Mouse (Mus musculus): ENCODE measurements around the gene Tnfrsf26. TPM values are rescaled to one million over a fixed set of nuclear protein-coding genes. Genes with fewer than 3 reads are reported as not detected.
A peak's percentile ranks its signal among the peaks of the same experiment; 100 is the strongest.

Tnfrsf26 gene
- polyA plus RNA-seq, 1 experiment from 2014 or later: 0.08 TPM

GRCm38 (mm10) chr7:143626178-143626577, 2.3 kb downstream of the Tnfrsf26 start:
- no peaks in the 10 kb centered on the region for H3K4me1 ChIP-seq (replicated peaks)
- H3K4me3 ChIP-seq (replicated peaks): no peak overlapping the region
- 64% methylated on average over 2 of the region's 2 CpGs for WGBS
- no peaks in the 10 kb centered on the region for H3K9me3 ChIP-seq
- H3K4me2 ChIP-seq (replicated peaks): no peak overlapping the region
- no peak overlapping the region for H3K9ac ChIP-seq (replicated peaks)
- H3K27me3 ChIP-seq: no peaks in the 10 kb centered on the region
- H3K36me3 ChIP-seq: no peaks in the 10 kb centered on the region
- H3K27ac ChIP-seq: no peak overlapping the region
- no peak for ATAC-seq

DNA sequence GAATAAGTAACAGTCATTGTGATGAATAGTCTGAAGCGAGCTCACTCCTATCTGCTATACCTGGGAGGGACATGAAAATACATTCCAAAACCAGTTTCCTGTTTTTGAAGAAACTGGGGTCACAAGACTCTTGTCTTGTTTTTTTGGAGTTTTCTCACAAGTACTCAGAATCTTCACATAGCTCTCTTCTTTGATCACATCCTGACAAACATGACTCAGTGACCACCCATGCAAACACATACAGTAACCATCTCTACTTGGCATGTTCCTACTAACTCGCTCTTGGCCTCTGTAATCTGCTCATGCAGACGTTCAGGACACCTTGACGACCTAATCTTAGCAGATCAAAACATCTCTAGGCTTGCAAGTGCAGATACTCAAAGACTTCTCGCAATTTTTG, 3.4 kb downstream of the Tnfrsf26 start:
- H3K4me2 ChIP-seq (replicated peaks): no peak overlapping the region
- no peak overlapping the region for H3K27ac ChIP-seq
- no peaks in the 10 kb centered on the region for H3K36me3 ChIP-seq
- H3K9ac ChIP-seq (replicated peaks): no peak overlapping the region
- no peak for ATAC-seq
- no peaks in the 10 kb centered on the region for H3K9me3 ChIP-seq
- 72% methylated on average over 5 of the region's 5 CpGs for WGBS
- H3K27me3 ChIP-seq: no peaks in the 10 kb centered on the region
- no peaks in the 10 kb centered on the region for H3K4me1 ChIP-seq (replicated peaks)
- H3K4me3 ChIP-seq (replicated peaks): no peak overlapping the region

GRCm38 (mm10) chr7:143624561-143624960, 4.0 kb downstream of the Tnfrsf26 start:
- Histone ChIP-seq H3K36me3 (no peaks in the 10 kb centered on the region), H3K9me3 (no peaks in the 10 kb centered on the region), H3K27ac (no peak overlapping the region), H3K27me3 (no peaks in the 10 kb centered on the region), H3K9ac (replicated peaks) (no peak overlapping the region), H3K4me3 (replicated peaks) (no peak overlapping the region), H3K4me1 (replicated peaks) (no peaks in the 10 kb centered on the region), H3K4me2 (replicated peaks) (no peak overlapping the region)
- WGBS: 91% methylated on average over 3 of the region's 3 CpGs
- ATAC-seq: no peak

DNA sequence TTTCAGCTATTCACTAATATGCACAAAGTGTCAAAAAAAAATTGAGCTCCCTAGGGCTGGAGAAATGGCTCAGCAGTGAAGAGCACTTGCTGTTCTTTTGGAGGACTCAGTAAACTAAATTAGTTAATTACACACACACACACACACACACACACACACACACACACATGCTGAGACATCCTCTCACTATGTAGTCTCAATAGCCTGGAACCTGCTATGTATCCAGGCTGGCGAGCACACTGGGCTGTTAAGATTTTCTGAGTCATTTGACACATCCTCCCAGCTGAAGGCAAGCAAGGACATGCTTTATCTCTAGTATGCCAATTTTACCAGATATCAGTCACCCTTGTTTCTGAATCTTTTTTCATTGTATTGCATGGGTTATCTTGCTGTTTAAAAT, 7.6 kb downstream of the Tnfrsf26 start:
- Histone ChIP-seq H3K27me3 (no peaks in the 10 kb centered on the region), H3K4me3 (replicated peaks) (no peak overlapping the region), H3K9ac (replicated peaks) (no peak overlapping the region), H3K4me1 (replicated peaks) (no peaks in the 10 kb centered on the region), H3K36me3 (no peaks in the 10 kb centered on the region), H3K9me3 (no peaks in the 10 kb centered on the region), H3K27ac (no peak overlapping the region), H3K4me2 (replicated peaks) (no peak overlapping the region)
- WGBS: 72% methylated on average over 1 of the region's 1 CpGs
- ATAC-seq: no peak

- ATAC-seq: no peak
- no peaks in the 10 kb centered on the region for H3K36me3 ChIP-seq
- 79% methylated on average over 9 of the region's 9 CpGs for WGBS
- H3K4me2 ChIP-seq (replicated peaks): no peak overlapping the region
- no peak overlapping the region for H3K4me3 ChIP-seq (replicated peaks)
- no peaks in the 10 kb centered on the region for H3K27me3 ChIP-seq
- H3K4me1 ChIP-seq (replicated peaks): no peaks in the 10 kb centered on the region
- H3K27ac ChIP-seq: no peak overlapping the region
- no peak overlapping the region for H3K9ac ChIP-seq (replicated peaks)
- H3K9me3 ChIP-seq: no peaks in the 10 kb centered on the region; the same call in 1 of the 2 replicates
Measured at GRCm38 (mm10) chr7:143614404-143615135, 14.0 kb downstream of the Tnfrsf26 start.

DNA sequence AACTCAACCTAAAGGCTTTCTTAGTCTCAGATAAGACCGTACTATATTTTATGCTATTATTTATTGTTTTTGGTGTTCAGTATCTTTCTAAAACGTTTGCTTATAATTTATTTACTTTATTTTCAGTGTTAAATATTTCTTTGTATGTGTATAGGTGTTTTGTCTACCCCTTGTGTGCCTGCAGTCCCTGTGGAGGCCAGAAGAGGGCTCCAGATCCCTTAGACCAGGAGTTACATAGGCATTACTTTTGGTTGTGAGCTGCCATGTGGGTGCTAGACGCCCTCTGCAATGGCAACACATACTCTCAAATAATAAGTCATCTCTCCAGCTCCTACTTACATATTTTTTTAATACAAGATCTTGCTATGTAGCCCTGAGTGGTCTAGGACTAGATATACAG, 16.3 kb downstream of the Tnfrsf26 start:
- H3K4me3 ChIP-seq (replicated peaks): no peak overlapping the region
- H3K36me3 ChIP-seq: no peaks in the 10 kb centered on the region
- no peaks in the 10 kb centered on the region; the same call in 1 of the 2 replicates for H3K9me3 ChIP-seq
- no peak for ATAC-seq
- H3K4me1 ChIP-seq (replicated peaks): no peaks in the 10 kb centered on the region
- H3K4me2 ChIP-seq (replicated peaks): no peak overlapping the region
- H3K9ac ChIP-seq (replicated peaks): no peak overlapping the region
- no peak overlapping the region for H3K27ac ChIP-seq
- no peaks in the 10 kb centered on the region for H3K27me3 ChIP-seq
- 62% methylated on average over 3 of the region's 3 CpGs for WGBS

GRCm38 (mm10) chr7:143605321-143605720, 23.2 kb downstream of the Tnfrsf26 start:
- no peak overlapping the region for H3K4me2 ChIP-seq (replicated peaks)
- no peak overlapping the region for H3K9ac ChIP-seq (replicated peaks)
- 92% methylated on average over 3 of the region's 3 CpGs for WGBS
- H3K27me3 ChIP-seq: no peaks in the 10 kb centered on the region
- H3K36me3 ChIP-seq: no peaks in the 10 kb centered on the region
- no peak overlapping the region for H3K4me3 ChIP-seq (replicated peaks)
- ATAC-seq: no peak
- no peaks in the 10 kb centered on the region for H3K9me3 ChIP-seq
- 0 out of 2 replicates have a peak, but pooled peaks cover 3% of the 10 kb centered on the region for H3K4me1 ChIP-seq (replicated peaks)
- no peak overlapping the region for H3K27ac ChIP-seq

DNA sequence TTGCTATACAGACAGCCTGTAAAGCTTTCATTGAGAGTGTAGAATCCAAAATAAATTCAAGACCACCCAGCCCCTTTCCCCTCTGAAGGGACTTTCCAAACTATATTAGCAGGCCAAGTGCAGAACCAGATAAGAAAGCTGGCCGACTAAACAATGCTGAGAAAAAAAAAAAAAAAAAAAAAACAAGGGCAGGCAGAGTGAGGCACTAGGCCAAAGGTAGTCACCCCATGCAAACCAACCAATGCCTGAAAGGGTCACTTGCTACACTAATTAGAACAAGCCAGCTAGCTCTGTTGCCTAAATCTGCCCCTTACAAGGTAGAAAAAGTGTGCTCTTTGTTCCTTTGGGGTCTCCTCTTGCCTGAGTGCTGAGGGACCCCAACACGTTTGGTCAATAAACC, 23.6 kb downstream of the Tnfrsf26 start:
- no peaks in the 10 kb centered on the region for H3K36me3 ChIP-seq

GRCm38 (mm10) chr7:143601705-143602104, 26.8 kb downstream of the Tnfrsf26 start:
- peaks cover 3% of the 10 kb centered on the region; the same call in 1 of the 2 replicates for H3K36me3 ChIP-seq
- no peak overlapping the region for H3K9ac ChIP-seq (replicated peaks)
- WGBS: 85% methylated on average over 2 of the region's 2 CpGs
- no peak overlapping the region for H3K4me3 ChIP-seq (replicated peaks)
- no peak for ATAC-seq
- peaks cover 14% of the 10 kb centered on the region for H3K4me1 ChIP-seq (replicated peaks)
- no peaks in the 10 kb centered on the region for H3K27me3 ChIP-seq
- no peaks in the 10 kb centered on the region for H3K9me3 ChIP-seq
- H3K4me2 ChIP-seq (replicated peaks): no peak overlapping the region
- H3K27ac ChIP-seq: no peak overlapping the region

More for the DNA sequence above, 23.6 kb downstream of the Tnfrsf26 start:
- 70% methylated on average over 2 of the region's 2 CpGs for WGBS
- H3K9ac ChIP-seq (replicated peaks): no peak overlapping the region
- no peak overlapping the region for H3K27ac ChIP-seq
- H3K4me1 ChIP-seq (replicated peaks): 0 out of 2 replicates have a peak, but pooled peaks cover 3% of the 10 kb centered on the region
- H3K27me3 ChIP-seq: no peaks in the 10 kb centered on the region
- no peaks in the 10 kb centered on the region for H3K9me3 ChIP-seq
- no peak for ATAC-seq
- H3K4me3 ChIP-seq (replicated peaks): no peak overlapping the region
- H3K4me2 ChIP-seq (replicated peaks): no peak overlapping the region

DNA sequence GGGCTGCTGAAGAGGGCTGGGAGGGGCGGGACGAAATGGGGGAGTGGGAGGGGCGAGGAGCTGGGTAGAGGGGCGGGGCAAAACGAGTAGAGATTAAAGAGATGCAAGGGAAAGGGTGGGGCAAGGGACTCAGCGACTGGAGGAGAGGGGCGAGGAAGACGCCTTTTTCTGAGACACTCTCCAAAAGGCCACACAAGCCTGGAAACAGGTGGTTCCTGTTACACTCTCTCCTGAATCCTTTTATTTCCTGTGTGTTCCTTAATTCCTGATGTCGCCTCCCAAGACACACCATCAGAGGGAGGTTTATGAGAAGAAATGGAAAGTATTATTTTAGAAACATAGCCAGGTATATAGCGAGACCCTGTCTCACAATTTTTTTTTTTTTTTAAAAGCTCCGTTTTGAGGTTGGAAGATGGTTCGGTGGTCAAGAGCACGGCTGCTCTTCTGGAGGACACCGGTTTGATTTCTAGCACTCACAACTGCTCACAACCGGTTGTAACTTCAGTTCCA, 28.2 kb downstream of the Tnfrsf26 start:
- H3K4me2 ChIP-seq (replicated peaks): peak overlapping the region; percentile 99
- H3K4me1 ChIP-seq (replicated peaks): peaks cover 18% of the 10 kb centered on the region
- 0 out of 2 replicates have a peak overlapping the region, but pooled peaks have one; percentile 74 for H3K27ac ChIP-seq
- peak overlapping the region; percentile 51 for H3K9ac ChIP-seq (replicated peaks)
- no peak for ATAC-seq
- H3K4me3 ChIP-seq (replicated peaks): peak overlapping the region; percentile 96
- peaks cover 14% of the 10 kb centered on the region for H3K36me3 ChIP-seq
- WGBS: 7% methylated on average over 15 of the region's 15 CpGs
- H3K9me3 ChIP-seq: no peaks in the 10 kb centered on the region
- no peaks in the 10 kb centered on the region for H3K27me3 ChIP-seq

- WGBS: 2% methylated on average over 35 of the region's 35 CpGs
Measured at GRCm38 (mm10) chr7:143599428-143600230, 28.9 kb downstream of the Tnfrsf26 start, which contains the start of gene Cars. Cars (minus strand) TSS chr7:143600090.

GRCm38 (mm10) chr7:143594865-143595264, 33.7 kb downstream of the Tnfrsf26 start:
- Histone ChIP-seq H3K27ac (no peak overlapping the region), H3K36me3 (peaks cover 45% of the 10 kb centered on the region)
- 79% methylated on average over 5 of the region's 5 CpGs for WGBS

More at GRCm38 (mm10) chr7:143599428-143600230, 28.9 kb downstream of the Tnfrsf26 start, which contains the start of gene Cars:
- Histone ChIP-seq H3K36me3 (peaks cover 15% of the 10 kb centered on the region), H3K9ac (replicated peaks) (peak within 1 kb of the TSS; percentile 95), H3K4me1 (replicated peaks) (peaks cover 21% of the 10 kb centered on the region), H3K27ac (peak within 1 kb of the TSS; percentile 74), H3K4me2 (replicated peaks) (peak within 1 kb of the TSS; percentile 99), H3K27me3 (no peaks in the 10 kb centered on the region), H3K4me3 (replicated peaks) (peak within 1 kb of the TSS; percentile 96), H3K9me3 (no peaks in the 10 kb centered on the region)
- ATAC-seq: peak; percentile 99

More at GRCm38 (mm10) chr7:143594865-143595264, 33.7 kb downstream of the Tnfrsf26 start:
- Histone ChIP-seq H3K4me2 (replicated peaks) (no peak overlapping the region), H3K4me1 (replicated peaks) (peaks cover 18% of the 10 kb centered on the region), H3K9me3 (no peaks in the 10 kb centered on the region), H3K4me3 (replicated peaks) (no peak overlapping the region), H3K9ac (replicated peaks) (no peak overlapping the region), H3K27me3 (no peaks in the 10 kb centered on the region)
- no peak for ATAC-seq
